ENCODE assay signal across 8 mouse cellular contexts in genomic region chr13:101719312-101719870, GRCm38 (mm10). TPM values are rescaled to one million over a fixed set of nuclear protein-coding genes. Genes with fewer than 3 reads are reported as not detected.
DNase-seq lines count a peak whose midpoint lies in the region; ATAC-seq and TF ChIP-seq lines count a peak whose summit lies in the region.

No protein-coding gene starts in this region.

- no peaks in the 10 kb centered on the region for H3K27me3 ChIP-seq in heart, embryonic 11.5 days (ENCODE audit: control insufficient read depth, insufficient read depth, low read length)
- no peaks in the 10 kb centered on the region for H3K27me3 ChIP-seq in kidney, embryonic 15.5 days
- no peaks in the 10 kb centered on the region for H3K27me3 ChIP-seq in liver, embryonic 12.5 days (replicated peaks)
- no peaks in the 10 kb centered on the region for H3K27me3 ChIP-seq in stomach, embryonic 16.5 days (ENCODE audit: control insufficient read depth, insufficient read depth, low read length)

- H3K4me3 ChIP-seq in heart, embryonic 11.5 days (ENCODE audit: low read depth, low read length), result peak overlapping the region; percentile 31
- 0 out of 2 replicates have a peak overlapping the region, but pooled peaks have one; percentile 5 for H3K4me3 ChIP-seq in kidney, embryonic 15.5 days (replicated peaks)
- peak overlapping the region; percentile 37 for H3K4me3 ChIP-seq in liver, embryonic 12.5 days
- H3K4me3 ChIP-seq in stomach, embryonic 16.5 days (replicated peaks; ENCODE audit: low read length), result peak overlapping the region; percentile 4; the same call in 1 of the 2 replicates

- peak; percentile 90 for DNase-seq in brain, embryonic 14.5 days (ENCODE audit: low read depth)
- peak; percentile 79 for DNase-seq in neural tube, embryonic 10.5 days (ENCODE audit: extremely low spot score, low spot score)

- ATAC-seq in CD4-positive, CD25-positive, alpha-beta regulatory T cell, adult 4 months, result peak; percentile 89
- peak; percentile 87 for ATAC-seq in erythroblast, adult 5-6 weeks (replicated peaks; ENCODE audit: low FRiP score, poor library complexity, severe bottlenecking)
- ATAC-seq in heart, embryonic 11.5 days (replicated peaks; ENCODE audit: insufficient number of reproducible peaks, low FRiP score, low TSS enrichment), result no peak
- ATAC-seq in kidney, embryonic 15.5 days (replicated peaks; ENCODE audit: low FRiP score), result peak; percentile 46
- peak; percentile 65 for ATAC-seq in liver, embryonic 12.5 days
- no peak; the same call in 1 of the 2 replicates for ATAC-seq in stomach, embryonic 16.5 days (ENCODE audit: insufficient read depth, low FRiP score)

- no peak for TF ChIP-seq POLR2A in brain, embryonic 14.5 days (IDR thresholded peaks at IDR 0.05; ENCODE audit: borderline replicate concordance, extremely low read depth, insufficient read depth, insufficient read length, poor library complexity, severe bottlenecking)

- H3K27ac ChIP-seq in heart, embryonic 11.5 days (ENCODE audit: low read depth, low read length), result no peak overlapping the region
- peak overlapping the region; percentile 55 for H3K27ac ChIP-seq in kidney, embryonic 15.5 days
- no peak overlapping the region for H3K27ac ChIP-seq in liver, embryonic 12.5 days
- peak overlapping the region; percentile 72 for H3K27ac ChIP-seq in stomach, embryonic 16.5 days (ENCODE audit: low read length)

- WGBS in heart, embryonic 11.5 days (ENCODE audit: insufficient replicate concordance), result 8% methylated on average over 11 of the region's 11 CpGs
- 8% methylated on average over 11 of the region's 11 CpGs for whole genome bisulfite sequencing in kidney, embryonic 15.5 days
- WGBS in liver, embryonic 12.5 days (ENCODE audit: insufficient replicate concordance), result 7% methylated on average over 11 of the region's 11 CpGs
- WGBS in stomach, embryonic 16.5 days, result 16% methylated on average over 11 of the region's 11 CpGs

- no peaks in the 10 kb centered on the region for H3K36me3 ChIP-seq in heart, embryonic 11.5 days (ENCODE audit: control insufficient read depth, insufficient read depth, low read length)
- H3K36me3 ChIP-seq in kidney, embryonic 15.5 days, result no peaks in the 10 kb centered on the region
- no peaks in the 10 kb centered on the region for H3K36me3 ChIP-seq in liver, embryonic 12.5 days
- no peaks in the 10 kb centered on the region for H3K36me3 ChIP-seq in stomach, embryonic 16.5 days (ENCODE audit: control insufficient read depth, insufficient read depth, low read length)

- no peak overlapping the region for H3K9ac ChIP-seq in heart, embryonic 11.5 days (ENCODE audit: low read depth, low read length)
- H3K9ac ChIP-seq in kidney, embryonic 15.5 days, result no peak overlapping the region
- H3K9ac ChIP-seq in liver, embryonic 12.5 days, result no peak overlapping the region
- H3K9ac ChIP-seq in stomach, embryonic 16.5 days (ENCODE audit: low read length), result peak overlapping the region; percentile 20; the same call in 1 of the 2 replicates

- peaks cover 6% of the 10 kb centered on the region; the same call in 1 of the 2 replicates for H3K4me1 ChIP-seq in heart, embryonic 11.5 days (ENCODE audit: control insufficient read depth, insufficient read depth, low read length)
- peaks cover 43% of the 10 kb centered on the region for H3K4me1 ChIP-seq in kidney, embryonic 15.5 days
- peaks cover 13% of the 10 kb centered on the region for H3K4me1 ChIP-seq in liver, embryonic 12.5 days
- H3K4me1 ChIP-seq in stomach, embryonic 16.5 days (ENCODE audit: control insufficient read depth, insufficient read depth, low read length), result peaks cover 20% of the 10 kb centered on the region

- TF ChIP-seq CTCF in brain, embryonic 14.5 days (IDR thresholded peaks at IDR 0.05; ENCODE audit: borderline replicate concordance, extremely low read depth, insufficient read depth, insufficient read length), result peak; percentile 86

- H3K4me2 ChIP-seq in heart, embryonic 11.5 days, result peak overlapping the region; percentile 62
- H3K4me2 ChIP-seq in kidney, embryonic 15.5 days, result peak overlapping the region; percentile 46
- peak overlapping the region; percentile 51 for H3K4me2 ChIP-seq in liver, embryonic 12.5 days
- peak overlapping the region; percentile 28; the same call in 1 of the 2 replicates for H3K4me2 ChIP-seq in stomach, embryonic 16.5 days (ENCODE audit: low read depth, low read length)

- no peaks in the 10 kb centered on the region for H3K9me3 ChIP-seq in heart, embryonic 11.5 days (replicated peaks; ENCODE audit: control insufficient read depth, low read length)
- H3K9me3 ChIP-seq in kidney, embryonic 15.5 days (replicated peaks), result no peaks in the 10 kb centered on the region
- H3K9me3 ChIP-seq in liver, embryonic 12.5 days (replicated peaks), result no peaks in the 10 kb centered on the region
- H3K9me3 ChIP-seq in stomach, embryonic 16.5 days (replicated peaks; ENCODE audit: control insufficient read depth, low read length), result no peaks in the 10 kb centered on the region

RNA-seq across cellular contexts. Expression of gene Pik3r1, which starts 48.6 kb away (rescaled TPM):
- polyA plus RNA-seq in CD4-positive, CD25-positive, alpha-beta regulatory T cell, adult 4 months (2017; shearing (Covaris generic)), result 100 to 1,000 TPM in 1 of 2 experiments, 10 to 100 TPM in 1; 83.2 to 105 TPM
- polyA plus RNA-seq in brain, embryonic 14.5 days (2012; rRNA removed), result 17.7 and 39.7 TPM in 2 replicates
- 251 and 274 TPM in 2 replicates for total RNA-seq in erythroblast, adult 5-6 weeks (2015; ENCODE audit: low replicate concordance)
- 546 and 697 TPM in 2 replicates for total RNA-seq in erythroblast, adult 5-6 weeks (2017; ENCODE audit: low replicate concordance)
- 11.5 and 16.6 TPM in 2 replicates for polyA plus RNA-seq in heart, embryonic 11.5 days (2014; fragmentation: Nextera tagmentation; extraction: Ambion mirVana)
- polyA plus RNA-seq in kidney, embryonic 15.5 days (2015; fragmentation: Nextera tagmentation; extraction: Ambion mirVana), result 40.3 and 40.9 TPM in 2 replicates
- 17.2 and 22.0 TPM in 2 replicates for polyA plus RNA-seq in liver, embryonic 12.5 days (2016; fragmentation: Nextera tagmentation; extraction: Ambion mirVana)
- 53.0 and 59.5 TPM in 2 replicates for polyA plus RNA-seq in stomach, embryonic 16.5 days (2015; fragmentation: Nextera tagmentation; extraction: Ambion mirVana)

Comparison
In these comparisons a context has a peak if more than half of its experiments do, and no peak if none do; other contexts are left out.
1. ATAC-seq: peak in CD4-positive, CD25-positive, alpha-beta regulatory T cell, adult 4 months (single experiment), erythroblast, adult 5-6 weeks (single experiment), kidney, embryonic 15.5 days (single experiment) and liver, embryonic 12.5 days (single experiment); none in heart, embryonic 11.5 days (single experiment) and stomach, embryonic 16.5 days (single experiment).
2. H3K27ac ChIP-seq: peak in kidney, embryonic 15.5 days (single experiment) and stomach, embryonic 16.5 days (single experiment); none in heart, embryonic 11.5 days (single experiment) and liver, embryonic 12.5 days (single experiment).
3. Peak in every context shown above with its lines, with median percentiles within 50 percentile points of each other: H3K4me2 ChIP-seq and H3K4me3 ChIP-seq.